Mouse (Mus musculus) layer of hippocampus, postnatal 10 days (tissue): ENCODE data around the gene Fam19a2. TPM values are rescaled to one million over a fixed set of nuclear protein-coding genes. Genes with fewer than 3 reads are reported as not detected.
A peak's percentile ranks its signal among the peaks of the same experiment; 100 is the strongest.

ENCODE experiments used
- DNase-seq, 2 experiments: peaks; one replicate each; pipeline ENCODE4 v3.0.0; 2021; ENCODE audit warnings: low spot score in 2 of 2
- total RNA-seq, 2 experiments: library from RNA; stranded (reverse); gene quantifications; 2 replicates each; pipeline ENCODE4 v1.2.3; 2021

The Fam19a2 gene
- total RNA-seq, 2 experiments from 2014 or later = 49.0 to 52.0 TPM

DNA sequence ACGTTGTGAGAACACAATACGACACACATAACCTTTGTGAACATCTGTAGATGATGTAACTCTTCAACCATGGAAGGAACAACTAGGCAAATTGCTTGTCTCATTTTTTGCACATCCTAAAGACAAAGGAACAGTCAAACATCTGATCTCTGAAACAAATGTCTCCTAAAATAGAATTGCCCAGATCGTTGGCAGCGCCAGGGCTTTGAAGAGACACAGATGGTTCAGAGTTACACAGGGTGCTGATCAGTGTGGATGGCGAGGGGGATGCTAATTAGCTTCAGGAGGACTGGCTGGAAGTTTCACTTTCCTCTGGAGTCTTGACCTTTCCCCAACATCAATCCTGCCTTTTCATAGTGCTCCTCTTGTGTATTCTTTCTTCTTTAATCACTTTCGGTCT lies 284.6 kb downstream of the Fam19a2 start:
- peak; percentile 19 to 38 for DNase-seq

DNA sequence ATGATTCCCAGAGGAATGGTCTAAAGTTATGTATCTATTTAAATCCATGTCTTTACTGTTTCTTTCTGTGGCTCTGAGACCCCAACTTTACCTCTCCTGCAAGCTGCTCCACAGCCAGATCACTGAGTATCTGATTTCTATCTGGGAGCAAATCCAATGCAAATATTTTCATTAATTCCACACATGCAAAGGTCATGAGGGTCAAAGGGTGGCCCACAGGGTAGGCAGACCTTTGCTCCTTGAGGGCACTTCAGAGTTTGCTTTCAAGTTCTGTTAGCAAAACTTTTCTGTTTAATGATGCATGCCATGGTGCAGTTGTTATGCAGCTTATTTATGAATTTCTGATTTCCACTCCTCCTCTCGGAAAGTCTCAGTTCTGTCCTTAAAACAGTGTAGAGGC lies 303.9 kb downstream of the Fam19a2 start:
- no peak for DNase-seq

DNA sequence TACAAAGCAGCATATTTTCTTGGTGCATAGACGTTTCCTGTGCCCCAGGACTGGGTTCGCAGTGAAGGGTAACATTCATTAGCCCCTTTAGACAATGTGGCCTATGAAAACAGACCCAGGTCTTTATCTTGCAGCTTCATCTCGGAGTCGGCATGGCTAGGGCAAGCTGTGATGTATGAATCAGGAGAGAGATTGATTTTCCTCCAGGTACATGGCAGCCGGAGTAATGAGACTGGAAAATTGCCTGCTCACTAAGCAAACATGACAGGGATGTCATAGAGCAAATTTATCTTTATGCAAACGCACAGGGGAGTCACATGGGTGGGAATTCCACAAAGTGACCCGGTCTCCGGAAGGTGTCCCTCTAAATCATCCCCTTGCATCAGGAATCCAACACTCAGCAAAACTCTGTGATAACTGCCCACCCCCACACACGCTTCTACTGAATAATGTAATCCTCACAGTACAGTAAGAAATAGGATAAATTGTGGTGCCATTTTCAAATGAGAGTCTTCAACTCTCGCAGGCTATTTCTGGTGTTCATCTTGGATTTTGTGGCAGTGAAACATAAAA lies 306.9 kb downstream of the Fam19a2 start:
- no peak for DNase-seq

DNA sequence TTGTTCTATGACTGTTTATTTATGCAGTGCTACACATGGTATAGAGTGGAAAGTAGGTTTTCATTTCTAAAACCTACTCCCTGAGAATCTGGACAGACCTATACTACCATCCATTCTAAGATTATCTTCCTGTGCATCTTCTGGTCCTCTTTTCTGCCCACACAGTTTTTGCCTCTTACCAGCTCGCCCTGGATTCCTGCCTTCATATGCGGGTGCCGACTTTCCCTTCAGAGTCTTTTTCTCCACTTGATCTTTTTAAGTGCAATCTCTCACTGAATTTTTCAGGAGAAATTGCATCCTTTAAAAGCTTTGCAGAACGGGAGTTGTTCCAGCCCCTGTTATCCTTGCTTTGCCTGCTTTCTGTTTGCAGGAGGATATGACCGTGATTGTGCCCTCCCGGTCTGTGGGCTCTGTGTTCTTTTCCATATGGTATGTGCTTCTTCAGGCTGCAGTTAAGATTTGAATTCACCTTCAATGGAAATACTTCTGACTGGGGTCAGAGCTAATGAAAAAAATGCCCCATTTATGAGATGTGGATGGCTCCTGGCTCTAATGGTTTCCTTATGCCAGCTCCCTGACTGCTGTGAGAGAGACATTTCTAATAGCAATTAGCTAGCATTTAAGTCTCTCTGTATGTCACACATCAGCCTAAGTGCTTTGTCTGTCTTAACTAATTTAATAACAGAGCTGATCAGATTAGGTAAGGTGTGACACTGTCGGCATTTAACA lies 308.7 kb downstream of the Fam19a2 start:
- DNase-seq = no peak

DNA sequence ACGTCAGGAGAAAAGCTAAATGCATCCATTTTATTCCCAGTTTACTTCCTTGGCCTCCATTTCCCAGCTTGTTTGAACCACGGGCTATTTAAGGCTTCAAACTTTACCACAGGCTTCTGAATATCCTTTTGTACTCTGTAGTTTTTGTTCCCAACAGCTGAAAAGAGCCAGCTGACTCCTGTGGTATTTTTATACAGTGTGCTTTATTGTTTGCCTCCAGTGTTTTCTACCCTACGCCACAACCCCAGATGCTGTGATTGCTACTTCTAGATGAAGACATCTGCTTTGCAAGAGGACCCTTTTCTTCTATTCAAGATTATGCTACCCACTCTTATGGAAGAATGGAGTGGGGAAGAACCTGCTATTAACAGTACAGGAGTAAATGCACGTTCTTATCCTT lies 314.0 kb downstream of the Fam19a2 start:
- no peak for DNase-seq

DNA sequence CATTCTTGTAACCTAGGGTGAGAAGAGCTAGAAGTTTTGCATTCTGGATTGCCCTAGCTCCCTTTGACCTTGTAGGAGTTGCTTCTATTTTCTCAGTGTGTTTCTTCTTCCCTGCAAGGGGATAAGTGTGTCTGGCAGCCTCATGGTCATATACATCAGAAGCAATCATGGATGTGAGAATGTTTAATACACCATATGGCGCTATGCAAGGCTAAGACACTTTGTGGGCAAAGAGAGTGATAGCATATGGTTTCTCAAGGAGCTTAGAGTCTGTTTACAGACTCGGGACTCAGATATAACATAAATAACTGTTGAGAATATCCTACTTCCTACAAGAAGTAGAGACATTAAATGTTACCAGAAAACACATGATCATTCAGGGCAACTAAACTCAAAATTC lies 315.2 kb downstream of the Fam19a2 start:
- no peak for DNase-seq

DNA sequence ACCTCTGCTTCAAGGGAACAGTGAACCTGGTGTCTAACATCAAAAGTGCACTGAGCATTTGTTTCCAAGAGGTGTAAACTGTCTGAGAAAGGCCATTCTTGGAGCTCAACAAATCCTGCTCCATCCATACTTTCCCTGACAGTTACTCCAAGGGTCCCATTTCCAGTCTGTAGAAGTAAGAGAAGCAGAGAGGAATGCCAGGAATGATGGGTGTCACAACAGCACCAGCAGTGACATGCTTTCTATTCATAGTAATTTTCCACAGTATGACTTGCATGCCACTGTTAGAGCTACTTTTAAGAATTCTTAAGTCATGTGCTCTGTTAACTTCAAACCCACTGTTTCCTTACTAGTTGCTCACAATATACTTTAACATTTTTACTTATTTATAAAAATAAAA lies 331.2 kb downstream of the Fam19a2 start:
- no peak for DNase-seq

DNA sequence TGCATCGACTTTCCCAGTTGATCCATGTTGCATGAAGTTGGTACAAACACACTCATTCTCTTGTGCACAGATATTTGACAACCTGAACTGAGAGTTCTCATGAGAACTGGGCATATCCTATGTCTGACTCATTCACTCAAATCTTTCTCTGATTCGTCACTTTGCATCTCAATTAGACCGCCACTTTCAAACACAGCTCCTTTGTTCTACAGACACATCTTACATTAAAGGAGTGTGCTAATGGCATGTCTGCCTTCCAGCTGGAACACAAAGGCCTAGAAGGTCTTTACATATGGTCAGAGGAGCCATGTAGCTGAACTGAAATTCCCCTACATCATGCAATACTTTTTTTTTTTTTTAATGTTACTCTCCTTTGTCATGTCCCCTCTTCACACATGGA lies 333.3 kb downstream of the Fam19a2 start:
- DNase-seq = no peak

DNA sequence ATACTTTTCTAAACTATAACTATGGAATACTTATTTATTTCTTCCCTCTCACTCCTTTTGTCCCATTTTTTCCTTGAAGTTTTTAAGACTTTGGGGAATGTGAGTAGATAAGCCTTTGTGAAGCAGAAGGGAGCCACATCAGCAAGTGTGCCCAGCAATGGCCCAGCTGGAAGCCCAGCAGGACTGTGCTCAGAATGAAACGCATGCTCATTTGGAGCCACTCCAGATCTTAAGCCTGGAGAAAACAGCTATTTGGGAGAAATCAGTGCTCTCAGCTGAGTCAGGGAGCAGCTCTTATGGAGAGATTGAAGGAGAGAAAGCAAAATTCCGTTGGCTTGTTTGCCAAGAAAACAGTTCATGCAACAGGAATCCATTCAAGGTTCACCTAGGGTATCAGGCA lies 341.9 kb downstream of the Fam19a2 start:
- no peak for DNase-seq

DNA sequence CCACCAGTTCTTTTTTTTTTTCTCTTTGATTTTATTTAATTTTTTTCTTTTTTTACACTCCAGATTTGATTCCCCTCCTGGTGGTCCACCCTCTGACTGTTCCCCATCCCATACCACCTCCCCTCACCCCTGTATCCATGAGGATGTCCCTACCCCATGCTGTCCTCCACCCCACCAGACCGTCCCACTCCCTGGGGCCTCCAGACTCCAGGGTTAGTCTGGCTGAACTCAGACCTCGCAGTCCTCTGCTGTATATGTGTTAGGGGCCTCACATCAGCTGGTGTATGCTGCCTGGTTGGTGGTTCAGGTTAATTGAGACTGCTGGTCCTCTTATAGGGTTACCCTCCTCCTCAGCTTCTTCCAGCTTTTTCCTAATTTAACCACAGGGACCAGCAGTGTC lies 362.9 kb downstream of the Fam19a2 start:
- no peak for DNase-seq

DNA sequence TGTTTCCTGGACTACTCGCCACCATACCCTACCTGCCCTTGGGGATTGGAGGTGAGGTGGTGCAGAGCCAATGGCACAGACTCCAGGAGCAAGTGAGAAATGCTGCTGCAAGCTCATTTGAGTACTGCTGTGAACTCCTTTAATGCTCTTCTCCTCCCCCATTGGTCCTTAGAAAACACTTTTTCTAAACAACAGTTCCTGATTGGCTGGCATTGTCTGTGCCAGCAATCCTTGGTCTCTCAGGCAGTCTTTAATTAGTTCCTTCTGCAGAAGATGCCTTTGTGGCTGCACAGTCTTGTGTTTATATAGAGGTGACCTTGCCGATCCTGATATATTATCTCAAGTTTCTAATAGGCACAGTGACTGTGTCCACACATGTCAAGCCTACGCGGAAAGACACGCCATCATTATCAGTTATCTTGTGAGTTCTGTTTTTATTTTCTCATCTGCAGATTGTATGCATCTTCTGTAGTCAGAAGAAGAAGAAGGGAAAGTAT lies 365.5 kb downstream of the Fam19a2 start:
- no peak for DNase-seq

DNA sequence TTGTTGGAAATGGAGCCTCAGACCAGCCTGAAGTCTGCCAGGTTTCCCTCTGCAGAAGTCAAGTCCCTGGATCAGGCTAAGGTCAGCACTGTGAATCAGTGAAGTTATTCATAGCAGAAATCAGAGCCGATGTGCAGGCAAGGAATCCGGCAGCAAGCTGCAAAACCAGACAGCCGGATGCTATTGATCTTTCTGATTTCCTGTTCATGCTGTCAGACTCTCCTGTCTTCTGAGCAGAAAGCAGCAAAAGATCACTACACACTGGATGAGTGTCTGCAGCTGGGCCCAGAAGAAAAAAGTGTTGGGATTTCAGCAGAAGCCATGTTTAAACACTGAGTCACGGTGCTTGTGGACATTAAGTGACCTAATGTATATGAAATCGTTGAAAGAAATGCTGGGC lies 368.2 kb downstream of the Fam19a2 start:
- DNase-seq = no peak

DNA sequence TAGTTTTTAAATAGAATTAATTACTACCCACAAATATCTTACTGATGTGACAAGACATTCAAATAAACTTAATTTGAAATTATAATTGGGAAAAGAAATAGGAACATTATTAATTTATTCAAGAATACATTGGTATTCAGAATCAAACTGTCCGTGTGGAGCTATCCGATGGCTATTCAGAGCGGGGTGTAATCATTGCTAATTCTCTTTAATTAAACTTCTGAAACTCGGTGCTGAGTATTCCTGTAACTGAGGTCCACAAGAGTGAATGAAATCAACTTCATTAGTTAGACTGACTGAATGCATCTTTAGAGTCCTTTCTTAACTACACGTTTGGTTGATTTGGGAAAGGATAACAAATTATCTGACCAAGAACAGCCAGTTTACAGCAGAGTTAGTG lies 372.9 kb downstream of the Fam19a2 start:
- DNase-seq = no peak

DNA sequence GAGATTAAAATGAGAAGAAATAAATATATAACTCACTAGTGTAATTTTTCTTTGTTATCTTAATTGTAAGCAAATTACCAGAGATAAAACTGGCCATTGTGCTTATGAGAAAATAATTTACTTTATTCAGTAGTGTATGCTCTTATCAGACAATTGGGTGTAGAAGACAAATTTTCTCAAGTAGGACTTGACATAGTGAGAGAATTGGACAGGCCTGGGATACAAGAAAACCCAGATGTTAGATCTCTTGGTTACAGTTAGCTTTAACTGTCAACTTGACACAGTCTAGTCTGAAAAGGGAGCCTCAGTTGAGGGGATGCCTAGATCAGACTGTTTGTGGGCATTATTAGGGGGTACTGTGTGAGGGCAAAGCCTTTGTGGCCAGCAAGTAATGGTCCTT lies 373.7 kb downstream of the Fam19a2 start:
- DNase-seq = no peak

DNA sequence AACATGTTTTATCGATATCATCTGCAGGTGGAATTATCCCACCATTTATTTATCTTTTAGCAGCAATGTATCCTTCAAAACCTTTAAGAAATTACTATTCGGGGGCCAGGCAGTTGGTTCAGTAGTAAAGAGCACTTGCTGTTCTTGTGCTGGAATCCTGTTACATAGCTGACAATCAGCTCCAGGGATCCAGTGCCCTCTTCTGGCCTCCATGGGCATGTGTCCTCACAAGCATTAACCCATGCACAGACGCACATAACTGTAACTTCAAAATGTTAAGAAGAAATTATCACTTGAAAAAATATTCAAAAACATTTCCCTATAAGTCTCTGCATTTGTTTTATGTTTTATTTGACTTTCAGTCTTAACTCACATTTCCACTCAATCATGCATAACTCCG lies 381.8 kb downstream of the Fam19a2 start:
- DNase-seq = no peak

DNA sequence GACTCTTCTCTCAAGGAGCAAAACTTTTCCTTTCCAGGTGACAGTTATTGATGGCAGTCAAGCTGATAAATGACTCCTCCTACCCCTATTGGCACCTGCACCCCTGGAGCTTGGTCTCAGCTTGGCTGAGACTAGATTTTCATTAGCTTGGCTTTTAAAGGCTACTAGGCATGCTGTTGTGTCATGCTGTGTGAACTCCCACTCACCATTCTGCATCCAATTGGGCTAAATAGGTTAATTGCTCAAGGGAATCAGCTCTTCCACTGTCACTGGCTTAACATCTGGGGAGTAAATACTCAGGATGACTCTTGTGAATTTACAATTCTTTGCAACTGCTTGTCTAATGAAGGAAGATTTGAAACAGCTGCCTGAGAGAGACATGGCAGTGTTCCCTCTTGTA lies 407.4 kb downstream of the Fam19a2 start:
- DNase-seq = peak; percentile 8 to 25

DNA sequence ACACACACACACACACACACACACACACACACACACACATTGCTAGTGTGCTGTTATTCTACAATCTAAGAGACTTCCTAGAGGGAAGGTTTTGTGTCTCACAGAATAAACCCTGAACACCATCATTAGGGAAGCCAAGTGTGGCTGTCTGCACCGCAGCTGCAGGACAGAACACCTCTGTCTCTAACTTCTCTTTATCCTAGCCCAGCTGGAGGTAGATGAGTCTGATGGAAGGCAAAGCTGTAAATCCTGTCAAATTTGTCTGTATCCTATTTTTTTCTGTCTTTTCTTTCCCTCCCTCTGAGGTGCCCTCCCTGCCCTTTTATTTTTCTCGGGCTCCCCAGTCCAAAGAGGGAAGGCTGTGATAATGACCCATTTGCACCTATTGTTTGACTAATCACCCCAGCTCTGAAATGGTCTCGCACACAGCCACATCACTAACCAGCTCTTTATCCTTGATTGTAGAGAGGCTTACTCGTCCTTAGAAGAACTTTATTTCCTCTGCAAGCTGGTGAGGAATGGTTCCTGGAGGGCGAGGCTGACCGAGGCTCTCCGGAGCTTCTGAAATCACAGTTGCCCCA lies 414.6 kb downstream of the Fam19a2 start:
- DNase-seq = no peak

DNA sequence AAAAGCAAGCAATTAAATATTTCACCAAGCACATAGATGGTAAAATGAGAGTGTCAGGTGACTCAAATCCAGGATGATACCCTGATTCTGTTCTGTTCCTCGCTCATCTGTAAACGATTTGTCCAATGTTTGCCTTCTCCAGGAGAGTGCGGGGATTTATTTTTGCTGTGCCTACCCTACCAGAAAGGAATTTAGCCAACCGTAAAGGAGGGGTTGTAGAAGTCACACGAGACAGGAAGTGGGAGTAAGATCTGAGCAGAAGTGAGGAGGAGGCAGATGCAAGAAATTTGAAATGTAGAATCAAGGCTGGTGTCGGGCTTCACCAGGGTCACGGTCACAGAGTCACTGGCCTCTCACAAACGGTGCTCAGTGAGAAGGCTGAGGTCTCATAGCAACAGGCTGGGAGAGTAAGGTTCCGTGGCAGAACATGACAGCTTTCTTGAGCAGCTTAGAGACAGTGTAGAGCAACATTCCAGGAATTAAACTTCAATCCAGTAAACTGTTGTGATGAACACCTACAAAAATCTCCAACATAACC lies 419.0 kb downstream of the Fam19a2 start:
- no peak for DNase-seq

DNA sequence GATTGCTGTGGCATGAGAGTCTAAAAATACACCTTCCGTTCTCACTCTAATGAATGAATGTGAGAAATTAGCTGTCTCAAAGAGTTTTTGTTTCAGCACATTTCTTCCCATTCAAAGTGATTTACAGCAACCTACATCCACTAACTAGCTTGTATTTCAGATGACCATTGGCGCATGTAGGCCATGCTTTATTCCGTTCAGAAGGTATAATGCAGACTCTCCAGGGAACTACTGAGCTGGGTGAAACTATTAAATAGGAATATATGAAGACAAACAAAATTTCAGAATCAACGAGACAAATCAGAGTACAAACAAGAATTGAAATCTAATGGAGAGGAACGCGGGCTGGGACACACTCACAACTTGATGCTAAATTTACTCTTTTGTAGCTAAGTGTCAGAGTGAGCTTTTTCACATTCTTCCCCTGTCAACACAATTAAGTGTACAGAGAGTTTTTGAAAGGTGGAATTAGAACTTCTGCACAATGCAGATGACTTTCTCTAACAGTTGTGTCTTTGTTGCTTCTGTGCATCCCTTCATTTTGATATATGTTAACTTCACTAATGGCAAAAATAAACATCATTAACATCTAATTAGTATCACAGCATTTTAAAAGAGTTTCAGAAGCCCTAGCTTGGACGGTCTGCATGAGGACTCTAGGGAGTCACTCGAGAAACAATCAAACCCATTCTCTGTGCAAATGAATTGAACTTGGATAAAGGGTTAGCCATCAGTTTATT lies 428.6 kb downstream of the Fam19a2 start:
- no peak for DNase-seq

DNA sequence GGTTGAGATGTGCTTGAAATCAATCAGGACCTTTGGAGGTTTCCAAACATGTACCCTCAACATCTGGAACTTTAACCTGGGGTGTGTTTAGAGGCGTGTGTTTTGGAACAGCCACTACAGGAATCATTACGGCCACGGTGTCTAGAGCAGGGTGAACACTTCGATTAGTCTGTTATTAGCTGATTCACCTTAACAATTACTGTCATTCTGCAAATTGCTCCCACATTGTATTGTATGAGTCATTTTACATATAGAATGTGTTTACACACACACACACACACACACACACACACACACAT lies 429.1 kb downstream of the Fam19a2 start:
- DNase-seq = no peak

DNA sequence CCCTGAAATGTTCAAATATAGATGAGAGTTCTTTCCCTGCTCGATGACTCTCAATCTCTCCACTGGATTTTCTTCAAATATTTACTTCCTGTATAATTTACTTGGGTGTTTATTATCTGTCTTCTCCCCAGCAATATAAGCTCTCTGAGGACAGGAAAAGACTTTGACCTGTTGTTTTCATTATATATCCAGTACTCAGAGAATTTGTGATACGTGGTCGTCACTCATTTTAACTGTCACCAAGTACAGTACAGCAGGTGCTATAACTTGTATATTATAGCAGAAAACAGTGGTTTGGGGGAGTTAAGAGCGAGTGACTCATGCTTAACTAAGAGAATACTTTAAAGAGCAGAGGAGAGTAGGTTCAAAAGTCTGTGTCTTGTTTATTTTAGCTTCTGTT lies 438.8 kb downstream of the Fam19a2 start:
- DNase-seq = no peak

DNA sequence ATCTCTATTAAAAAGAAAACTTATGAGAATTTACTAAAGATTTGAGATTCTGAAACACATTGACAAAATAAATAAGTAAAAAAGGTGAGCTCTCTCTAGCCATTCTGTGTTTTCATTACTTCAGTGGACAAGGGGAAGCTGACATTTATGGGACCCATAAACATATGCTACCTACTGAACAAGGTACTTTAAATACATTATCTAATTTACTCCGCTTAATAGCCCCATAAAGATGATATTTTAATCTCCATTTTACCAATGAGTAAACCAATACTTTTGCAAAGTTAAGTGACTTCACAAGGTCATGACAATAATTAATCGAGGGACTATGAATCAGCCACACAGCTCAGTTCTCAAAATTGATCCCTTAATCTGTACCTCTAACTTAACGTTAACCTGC lies 443.2 kb downstream of the Fam19a2 start:
- no peak for DNase-seq
